Comparison of ENCODE assay signal across 7 mouse cellular contexts in genomic region chr8:11476338-11477177, GRCm38 (mm10). TPM values are rescaled to one million over a fixed set of nuclear protein-coding genes. Genes with fewer than 3 reads are reported as not detected.
A peak's percentile ranks its signal among the peaks of the same experiment; 100 is the strongest.
DNase-seq lines count a peak whose midpoint lies in the region; ATAC-seq lines count a peak whose summit lies in the region.

No protein-coding gene starts in this region.

- ATAC-seq in CD4-positive, CD25-positive, alpha-beta regulatory T cell, adult 4 months = peak; percentile 9
- ATAC-seq in forebrain, embryonic 11.5 days (replicated peaks; ENCODE audit: low FRiP score) = no peak; the same call in 1 of the 2 replicates
- 0 out of 2 replicates have a peak, but pooled peaks have one; percentile 16 for ATAC-seq in limb, embryonic 13.5 days (ENCODE audit: low FRiP score, low read depth)
- ATAC-seq in midbrain, embryonic 15.5 days (replicated peaks) = no peak

- H3K4me1 ChIP-seq in forebrain, embryonic 11.5 days (replicated peaks; ENCODE audit: control insufficient read depth, insufficient read depth, low read length) = peaks cover 10% of the 10 kb centered on the region; the same call in 1 of the 2 replicates
- H3K4me1 ChIP-seq in hindbrain, embryonic 10.5 days (replicated peaks) = peaks cover 65% of the 10 kb centered on the region
- peaks cover 49% of the 10 kb centered on the region for H3K4me1 ChIP-seq in limb, embryonic 13.5 days
- H3K4me1 ChIP-seq in midbrain, embryonic 15.5 days = peaks cover 19% of the 10 kb centered on the region

- peak; percentile 73 for DNase-seq in R1 (ENCODE audit: low read depth, low spot score)
- peak; percentile 62 for DNase-seq in forebrain, embryonic 11.5 days (ENCODE audit: low spot score)
- peak; percentile 52 for DNase-seq in hindbrain, embryonic 10.5 days (ENCODE audit: low spot score)
- DNase-seq in cerebellum, adult 18-20 months = no peak

- H3K27me3 ChIP-seq in forebrain, embryonic 11.5 days (ENCODE audit: control insufficient read depth, insufficient read depth, low read length) = peaks cover 59% of the 10 kb centered on the region
- peaks cover 98% of the 10 kb centered on the region for H3K27me3 ChIP-seq in hindbrain, embryonic 10.5 days (ENCODE audit: insufficient read depth, poor library complexity, severe bottlenecking)
- H3K27me3 ChIP-seq in limb, embryonic 13.5 days = peaks cover 82% of the 10 kb centered on the region
- H3K27me3 ChIP-seq in midbrain, embryonic 15.5 days (replicated peaks) = peaks cover 64% of the 10 kb centered on the region

- peak overlapping the region; percentile 29 for H3K4me2 ChIP-seq in forebrain, embryonic 11.5 days (ENCODE audit: low read depth, low read length, severe bottlenecking)
- H3K4me2 ChIP-seq in limb, embryonic 13.5 days (replicated peaks) = peak overlapping the region; percentile 99
- peak overlapping the region; percentile 5 for H3K4me2 ChIP-seq in midbrain, embryonic 15.5 days

- H3K36me3 ChIP-seq in forebrain, embryonic 11.5 days (ENCODE audit: control insufficient read depth, insufficient read depth, low read length) = no peaks in the 10 kb centered on the region
- no peaks in the 10 kb centered on the region for H3K36me3 ChIP-seq in hindbrain, embryonic 10.5 days
- no peaks in the 10 kb centered on the region for H3K36me3 ChIP-seq in limb, embryonic 13.5 days
- no peaks in the 10 kb centered on the region for H3K36me3 ChIP-seq in midbrain, embryonic 15.5 days (replicated peaks)

- H3K9ac ChIP-seq in forebrain, embryonic 11.5 days (ENCODE audit: low read length) = no peak overlapping the region
- no peak overlapping the region for H3K9ac ChIP-seq in limb, embryonic 13.5 days
- H3K9ac ChIP-seq in midbrain, embryonic 15.5 days = no peak overlapping the region

- no peak overlapping the region for H3K4me3 ChIP-seq in forebrain, embryonic 11.5 days (ENCODE audit: low read depth, low read length)
- peak overlapping the region; percentile 39 for H3K4me3 ChIP-seq in hindbrain, embryonic 10.5 days
- peak overlapping the region; percentile 60 for H3K4me3 ChIP-seq in limb, embryonic 13.5 days
- H3K4me3 ChIP-seq in midbrain, embryonic 15.5 days = 0 out of 2 replicates have a peak overlapping the region, but pooled peaks have one; percentile 1

- no peaks in the 10 kb centered on the region for H3K9me3 ChIP-seq in forebrain, embryonic 11.5 days (ENCODE audit: control insufficient read depth, low read length)
- no peaks in the 10 kb centered on the region for H3K9me3 ChIP-seq in hindbrain, embryonic 10.5 days
- H3K9me3 ChIP-seq in limb, embryonic 13.5 days = no peaks in the 10 kb centered on the region
- no peaks in the 10 kb centered on the region for H3K9me3 ChIP-seq in midbrain, embryonic 15.5 days

- H3K27ac ChIP-seq in forebrain, embryonic 11.5 days (ENCODE audit: low read depth, low read length) = no peak overlapping the region
- peak overlapping the region; percentile 16; the same call in 1 of the 2 replicates for H3K27ac ChIP-seq in hindbrain, embryonic 10.5 days
- no peak overlapping the region; the same call in 1 of the 2 replicates for H3K27ac ChIP-seq in limb, embryonic 13.5 days
- no peak overlapping the region for H3K27ac ChIP-seq in midbrain, embryonic 15.5 days

- 4% methylated on average over 24 of the region's 24 CpGs for WGBS in forebrain, embryonic 11.5 days
- WGBS in hindbrain, embryonic 10.5 days = 3% methylated on average over 24 of the region's 24 CpGs
- 4% methylated on average over 24 of the region's 24 CpGs for whole genome bisulfite sequencing in limb, embryonic 13.5 days
- 9% methylated on average over 24 of the region's 24 CpGs for WGBS in midbrain, embryonic 15.5 days

RNA-seq across cellular contexts. Expression of gene Rab20, which starts 2.0 kb away (rescaled TPM):
- polyA plus RNA-seq in CD4-positive, CD25-positive, alpha-beta regulatory T cell, adult 4 months (2017; shearing (Covaris generic)) = 10 to 100 TPM; 12.0 to 12.8 TPM
- 0.53 and 0.75 TPM in 2 replicates for polyA plus RNA-seq in forebrain, embryonic 11.5 days (2014; fragmentation: Nextera tagmentation; extraction: Ambion mirVana)
- polyA plus RNA-seq in hindbrain, embryonic 10.5 days (2016; fragmentation: Nextera tagmentation; extraction: Ambion mirVana) = 1.0 and 1.9 TPM in 2 replicates
- polyA plus RNA-seq in limb, embryonic 13.5 days (2015; fragmentation: Nextera tagmentation; extraction: Ambion mirVana) = 1.6 and 1.7 TPM in 2 replicates
- polyA plus RNA-seq in midbrain, embryonic 15.5 days (2015; fragmentation: Nextera tagmentation; extraction: Ambion mirVana) = 0.71 and 1.3 TPM in 2 replicates

RNA-seq across cellular contexts. Expression of gene Naxd, which starts 20.7 kb away (rescaled TPM):
- 10 to 100 TPM; 56.4 to 77.8 TPM for polyA plus RNA-seq in CD4-positive, CD25-positive, alpha-beta regulatory T cell, adult 4 months (2017; shearing (Covaris generic))
- polyA plus RNA-seq in forebrain, embryonic 11.5 days (2014; fragmentation: Nextera tagmentation; extraction: Ambion mirVana) = 99.2 and 110 TPM in 2 replicates
- polyA plus RNA-seq in hindbrain, embryonic 10.5 days (2016; fragmentation: Nextera tagmentation; extraction: Ambion mirVana) = 110 and 127 TPM in 2 replicates
- 128 and 132 TPM in 2 replicates for polyA plus RNA-seq in limb, embryonic 13.5 days (2015; fragmentation: Nextera tagmentation; extraction: Ambion mirVana)
- polyA plus RNA-seq in midbrain, embryonic 15.5 days (2015; fragmentation: Nextera tagmentation; extraction: Ambion mirVana) = 140 and 153 TPM in 2 replicates

Comparison
In these comparisons a context has a peak if more than half of its experiments do, and no peak if none do; other contexts are left out.
1. ATAC-seq: peak in CD4-positive, CD25-positive, alpha-beta regulatory T cell, adult 4 months (single experiment) and limb, embryonic 13.5 days (single experiment); none in forebrain, embryonic 11.5 days (single experiment) and midbrain, embryonic 15.5 days (single experiment).
2. DNase-seq: peak in R1 (single experiment), forebrain, embryonic 11.5 days (single experiment) and hindbrain, embryonic 10.5 days (single experiment); none in cerebellum, adult 18-20 months (0 of 2).
3. H3K4me2 ChIP-seq: peak in every context shown above with its lines; median percentile 99 in limb, embryonic 13.5 days; 29 in forebrain, embryonic 11.5 days; 5 in midbrain, embryonic 15.5 days.